Mouse (Mus musculus): ENCODE data around the gene Lcat. TPM values are rescaled to one million over a fixed set of nuclear protein-coding genes. Genes with fewer than 3 reads are reported as not detected.

The Lcat gene
- polyA plus RNA-seq, 1 experiment = 106 TPM

- no peak for TF ChIP-seq CTCF (IDR thresholded peaks at IDR 0.05; ENCODE audit: borderline replicate concordance, insufficient read depth, low read depth, low read length)
- TF ChIP-seq POLR2A (IDR thresholded peaks at IDR 0.05; ENCODE audit: borderline replicate concordance, insufficient read depth, low read length) = no peak
- Histone ChIP-seq H3K27me3 (ENCODE audit: control insufficient read depth, insufficient read depth, low read length) (no peaks in the 10 kb centered on the region), H3K27ac (ENCODE audit: insufficient read depth, low read length) (no peak overlapping the region), H3K4me3 (replicated peaks; ENCODE audit: insufficient read depth, low read depth, low read length) (no peak overlapping the region), H3K4me1 (ENCODE audit: control insufficient read depth, insufficient read depth, low read length) (0 out of 2 replicates have a peak, but pooled peaks cover 2% of the 10 kb centered on the region)
- DNase-seq = no peak
- WGBS = 52% methylated on average over 11 of the region's 11 CpGs
These were observed 1.2 kb downstream of the Lcat start for GRCm38 (mm10) chr8:105942026-105942425.

GRCm38 (mm10) chr8:105938306-105938669 lies 4.9 kb downstream of the Lcat start, which contains the start of gene Psmb10:
Gene Psmb10 (minus strand): TSS chr8:105938444.
- 10% methylated on average over 4 of the region's 4 CpGs for WGBS
- Histone ChIP-seq H3K4me1 (ENCODE audit: control insufficient read depth, insufficient read depth, low read length) (peaks cover 2% of the 10 kb centered on the region; the same call in 1 of the 2 replicates), H3K4me3 (replicated peaks; ENCODE audit: insufficient read depth, low read depth, low read length) (peak within 1 kb of the TSS; percentile 97), H3K27me3 (ENCODE audit: control insufficient read depth, insufficient read depth, low read length) (no peaks in the 10 kb centered on the region), H3K27ac (ENCODE audit: insufficient read depth, low read length) (peak within 1 kb of the TSS; percentile 72)
- no peak for DNase-seq
- TF ChIP-seq POLR2A (IDR thresholded peaks at IDR 0.05; ENCODE audit: borderline replicate concordance, insufficient read depth, low read length) = no peak
- TF ChIP-seq CTCF (IDR thresholded peaks at IDR 0.05; ENCODE audit: borderline replicate concordance, insufficient read depth, low read depth, low read length) = peak; percentile 6; the same call in 1 of the 2 replicates

GRCm38 (mm10) chr8:105937496-105938305 lies 5.5 kb downstream of the Lcat start:
- Histone ChIP-seq H3K27me3 (ENCODE audit: control insufficient read depth, insufficient read depth, low read length) (no peaks in the 10 kb centered on the region), H3K4me1 (ENCODE audit: control insufficient read depth, insufficient read depth, low read length) (peaks cover 2% of the 10 kb centered on the region; the same call in 1 of the 2 replicates), H3K27ac (ENCODE audit: insufficient read depth, low read length) (peak overlapping the region; percentile 72), H3K4me3 (replicated peaks; ENCODE audit: insufficient read depth, low read depth, low read length) (peak overlapping the region; percentile 97)
- peak; percentile 45 to 67 for DNase-seq
- TF ChIP-seq CTCF (IDR thresholded peaks at IDR 0.05; ENCODE audit: borderline replicate concordance, insufficient read depth, low read depth, low read length) = no peak
- WGBS = under 1% methylated on average over 33 of the region's 33 CpGs

GRCm38 (mm10) chr8:105936866-105937475 lies 6.2 kb downstream of the Lcat start:
- Histone ChIP-seq H3K4me3 (replicated peaks; ENCODE audit: insufficient read depth, low read depth, low read length) (peak overlapping the region; percentile 97), H3K27ac (ENCODE audit: insufficient read depth, low read length) (peak overlapping the region; percentile 72), H3K4me1 (ENCODE audit: control insufficient read depth, insufficient read depth, low read length) (peaks cover 2% of the 10 kb centered on the region; the same call in 1 of the 2 replicates), H3K27me3 (ENCODE audit: control insufficient read depth, insufficient read depth, low read length) (no peaks in the 10 kb centered on the region)
- peak; percentile 89 to 93 for DNase-seq
- under 1% methylated on average over 30 of the region's 30 CpGs for WGBS
- TF ChIP-seq CTCF (IDR thresholded peaks at IDR 0.05; ENCODE audit: borderline replicate concordance, insufficient read depth, low read depth, low read length) (no peak), POLR2A (IDR thresholded peaks at IDR 0.05; ENCODE audit: borderline replicate concordance, insufficient read depth, low read length) (peak; percentile 80; the same call in 1 of the 2 replicates)

- no peak for DNase-seq
- no peaks in the 10 kb centered on the region for H3K27me3 ChIP-seq (ENCODE audit: control insufficient read depth, insufficient read depth, low read length)
- no peak overlapping the region for H3K27ac ChIP-seq (ENCODE audit: insufficient read depth, low read length)
- TF ChIP-seq POLR2A (IDR thresholded peaks at IDR 0.05; ENCODE audit: borderline replicate concordance, insufficient read depth, low read length) (no peak), CTCF (IDR thresholded peaks at IDR 0.05; ENCODE audit: borderline replicate concordance, insufficient read depth, low read depth, low read length) (no peak)
- H3K4me3 ChIP-seq (replicated peaks; ENCODE audit: insufficient read depth, low read depth, low read length) = peak overlapping the region; percentile 97
- H3K4me1 ChIP-seq (ENCODE audit: control insufficient read depth, insufficient read depth, low read length) = peaks cover 2% of the 10 kb centered on the region; the same call in 1 of the 2 replicates
- 26% methylated on average over 7 of the region's 7 CpGs for WGBS
These were observed 7.1 kb downstream of the Lcat start for GRCm38 (mm10) chr8:105935863-105936603.

GRCm38 (mm10) chr8:105935105-105935504 lies 8.1 kb downstream of the Lcat start:
- 76% methylated on average over 6 of the region's 6 CpGs for WGBS
- DNase-seq = no peak
- Histone ChIP-seq H3K4me3 (replicated peaks; ENCODE audit: insufficient read depth, low read depth, low read length) (no peak overlapping the region), H3K27me3 (ENCODE audit: control insufficient read depth, insufficient read depth, low read length) (no peaks in the 10 kb centered on the region), H3K27ac (ENCODE audit: insufficient read depth, low read length) (no peak overlapping the region), H3K4me1 (ENCODE audit: control insufficient read depth, insufficient read depth, low read length) (peaks cover 5% of the 10 kb centered on the region)
- TF ChIP-seq CTCF (IDR thresholded peaks at IDR 0.05; ENCODE audit: borderline replicate concordance, insufficient read depth, low read depth, low read length) = no peak
- TF ChIP-seq POLR2A (IDR thresholded peaks at IDR 0.05; ENCODE audit: borderline replicate concordance, insufficient read depth, low read length) = no peak

GRCm38 (mm10) chr8:105933762-105934161 lies 9.4 kb downstream of the Lcat start, which contains the start of gene Ctrl:
Gene Ctrl (minus strand): TSS chr8:105933862.
- Histone ChIP-seq H3K27ac (ENCODE audit: insufficient read depth, low read length) (no peak within 1 kb of the TSS), H3K27me3 (ENCODE audit: control insufficient read depth, insufficient read depth, low read length) (no peaks in the 10 kb centered on the region), H3K4me3 (replicated peaks; ENCODE audit: insufficient read depth, low read depth, low read length) (no peak within 1 kb of the TSS), H3K4me1 (ENCODE audit: control insufficient read depth, insufficient read depth, low read length) (peaks cover 5% of the 10 kb centered on the region)
- TF ChIP-seq POLR2A (IDR thresholded peaks at IDR 0.05; ENCODE audit: borderline replicate concordance, insufficient read depth, low read length) (no peak), CTCF (IDR thresholded peaks at IDR 0.05; ENCODE audit: borderline replicate concordance, insufficient read depth, low read depth, low read length) (no peak)
- no peak for DNase-seq
- 94% methylated on average over 2 of the region's 2 CpGs for WGBS
